Mouse (Mus musculus): Measurements from ENCODE around the gene Fam155a.

DNA sequence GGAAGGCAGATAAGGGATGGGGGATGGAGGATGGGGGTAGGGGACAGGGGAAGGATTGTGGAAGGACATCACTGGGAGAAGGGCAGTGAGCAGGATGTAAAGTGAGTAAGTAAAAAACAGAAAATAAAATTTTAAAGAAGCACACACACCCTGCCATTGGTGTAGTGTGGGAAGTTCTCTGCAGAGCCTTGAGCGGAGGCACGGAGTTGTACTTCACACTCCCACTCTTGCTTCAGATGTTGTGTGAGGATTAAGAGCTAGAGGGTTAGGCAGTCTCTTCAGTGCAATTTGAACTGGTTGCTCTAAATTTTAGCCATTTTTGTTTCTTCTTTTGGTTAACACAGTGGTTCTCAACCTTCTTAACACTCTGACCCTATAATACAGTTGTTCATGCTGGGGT lies 114.1 kb downstream of the Fam155a start:
- TF ChIP-seq POLR2A (IDR thresholded peaks at IDR 0.05; ENCODE audit: low read depth, low read length) = no peak
- no peak for TF ChIP-seq CTCF (IDR thresholded peaks at IDR 0.05; ENCODE audit: borderline replicate concordance, insufficient read depth, low read length)

All from embryonic fibroblast, embryonic 13.5 days (primary cell).